Comparison of ENCODE assay signal across 8 mouse cellular contexts in genomic region chrX:141475566-141476327, GRCm38 (mm10). TPM values are rescaled to one million over a fixed set of nuclear protein-coding genes. Genes with fewer than 3 reads are reported as not detected.
DNase-seq lines count a peak whose midpoint lies in the region; ATAC-seq lines count a peak whose summit lies in the region.

No protein-coding gene starts in this region.

- H3K27me3 ChIP-seq in embryonic facial prominence, embryonic 11.5 days (ENCODE audit: control insufficient read depth, insufficient read depth, low read length) = no peaks in the 10 kb centered on the region; the same call in 1 of the 2 replicates
- H3K27me3 ChIP-seq in limb, embryonic 11.5 days (ENCODE audit: control insufficient read depth, insufficient read depth, low read length) = peaks cover 10% of the 10 kb centered on the region
- H3K27me3 ChIP-seq in midbrain, embryonic 14.5 days (ENCODE audit: control insufficient read depth, insufficient read depth, low read length) = peaks cover 4% of the 10 kb centered on the region; the same call in 1 of the 2 replicates

- DNase-seq in ovary, postnatal 36 days (ENCODE audit: low spot score) = peak; percentile 14
- no peak for DNase-seq in ovary, postnatal 14 days (ENCODE audit: low spot score)
- peak; percentile 18 for DNase-seq in embryonic facial prominence, embryonic 11.5 days (ENCODE audit: low spot score)
- peak; percentile 15 for DNase-seq in heart, postnatal 4 days
- no peak for DNase-seq in limb, embryonic 11.5 days (ENCODE audit: low spot score)
- peak; percentile 11 for DNase-seq in midbrain, embryonic 14.5 days
- no peak for DNase-seq in thymus, postnatal 25 days
- no peak for DNase-seq in spleen, postnatal 10 days (ENCODE audit: low spot score in 2 of 2)

- H3K4me3 ChIP-seq in embryonic facial prominence, embryonic 11.5 days (ENCODE audit: low read depth, low read length) = peak overlapping the region; percentile 43
- H3K4me3 ChIP-seq in limb, embryonic 11.5 days (ENCODE audit: low read depth, low read length) = peak overlapping the region; percentile 36
- H3K4me3 ChIP-seq in midbrain, embryonic 14.5 days (replicated peaks; ENCODE audit: low read depth, low read length) = peak overlapping the region; percentile 37

- 19% methylated on average over 14 of the region's 14 CpGs for WGBS in embryonic facial prominence, embryonic 11.5 days
- 21% methylated on average over 14 of the region's 14 CpGs for WGBS in limb, embryonic 11.5 days
- WGBS in midbrain, embryonic 14.5 days = 18% methylated on average over 14 of the region's 14 CpGs

- no peaks in the 10 kb centered on the region for H3K36me3 ChIP-seq in embryonic facial prominence, embryonic 11.5 days (replicated peaks; ENCODE audit: control insufficient read depth, insufficient read depth, low read depth, low read length)
- H3K36me3 ChIP-seq in limb, embryonic 11.5 days (ENCODE audit: control insufficient read depth, insufficient read depth, low read length) = no peaks in the 10 kb centered on the region
- H3K36me3 ChIP-seq in midbrain, embryonic 14.5 days (ENCODE audit: control insufficient read depth, insufficient read depth, low read length) = no peaks in the 10 kb centered on the region

- ATAC-seq in embryonic facial prominence, embryonic 11.5 days (replicated peaks; ENCODE audit: insufficient number of reproducible peaks, low FRiP score, low TSS enrichment, low read depth) = peak; percentile 75; the same call in 1 of the 2 replicates
- ATAC-seq in limb, embryonic 11.5 days (ENCODE audit: insufficient number of reproducible peaks, low FRiP score, low TSS enrichment, low read depth) = peak; percentile 87
- ATAC-seq in midbrain, embryonic 14.5 days (ENCODE audit: low FRiP score, low TSS enrichment) = peak; percentile 43; the same call in 1 of the 2 replicates

- H3K4me2 ChIP-seq in embryonic facial prominence, embryonic 11.5 days (ENCODE audit: low read depth, low read length) = peak overlapping the region; percentile 53
- H3K4me2 ChIP-seq in limb, embryonic 11.5 days (ENCODE audit: low read depth, severe bottlenecking) = peak overlapping the region; percentile 40
- H3K4me2 ChIP-seq in midbrain, embryonic 14.5 days (ENCODE audit: low read length) = peak overlapping the region; percentile 66

- H3K27ac ChIP-seq in embryonic facial prominence, embryonic 11.5 days (replicated peaks; ENCODE audit: low read depth, low read length) = no peak overlapping the region
- H3K27ac ChIP-seq in limb, embryonic 11.5 days (replicated peaks; ENCODE audit: low read depth, low read length) = no peak overlapping the region
- H3K27ac ChIP-seq in midbrain, embryonic 14.5 days (replicated peaks; ENCODE audit: low read depth, low read length) = no peak overlapping the region

- H3K9me3 ChIP-seq in embryonic facial prominence, embryonic 11.5 days (replicated peaks; ENCODE audit: control insufficient read depth, low read length) = no peaks in the 10 kb centered on the region
- H3K9me3 ChIP-seq in limb, embryonic 11.5 days (ENCODE audit: control insufficient read depth, low read length) = no peaks in the 10 kb centered on the region
- no peaks in the 10 kb centered on the region for H3K9me3 ChIP-seq in midbrain, embryonic 14.5 days (ENCODE audit: control insufficient read depth, low read length)

- H3K4me1 ChIP-seq in embryonic facial prominence, embryonic 11.5 days (ENCODE audit: control insufficient read depth, insufficient read depth, low read length) = no peaks in the 10 kb centered on the region
- H3K4me1 ChIP-seq in limb, embryonic 11.5 days (ENCODE audit: control insufficient read depth, insufficient read depth, low read length) = no peaks in the 10 kb centered on the region
- no peaks in the 10 kb centered on the region for H3K4me1 ChIP-seq in midbrain, embryonic 14.5 days (ENCODE audit: control insufficient read depth, insufficient read depth, low read length)

- peak overlapping the region; percentile 59 for H3K9ac ChIP-seq in embryonic facial prominence, embryonic 11.5 days (replicated peaks; ENCODE audit: low read length)
- H3K9ac ChIP-seq in limb, embryonic 11.5 days (ENCODE audit: low read length) = peak overlapping the region; percentile 50
- H3K9ac ChIP-seq in midbrain, embryonic 14.5 days (replicated peaks; ENCODE audit: low read length) = peak overlapping the region; percentile 37

RNA-seq across cellular contexts. Expression of gene Col4a5, which starts 0.6 kb away (rescaled TPM):
- polyA plus RNA-seq in embryonic facial prominence, embryonic 11.5 days (2014; fragmentation: Nextera tagmentation; extraction: Ambion mirVana) = 6.6 and 7.2 TPM in 2 replicates
- 10 to 100 TPM; 62.6 to 63.3 TPM for total RNA-seq in heart, postnatal 4 days (2021)
- 5.7 and 5.8 TPM in 2 replicates for polyA plus RNA-seq in limb, embryonic 11.5 days (2014; fragmentation: Nextera tagmentation; extraction: Ambion mirVana)
- 3.6 and 12.4 TPM in 2 replicates for polyA plus RNA-seq in midbrain, embryonic 14.5 days (2014; fragmentation: Nextera tagmentation; extraction: Ambion mirVana)

RNA-seq across cellular contexts. Expression of gene Col4a6, which starts 1.9 kb away (rescaled TPM):
- 0.81 and 1.1 TPM in 2 replicates for polyA plus RNA-seq in embryonic facial prominence, embryonic 11.5 days (2014; fragmentation: Nextera tagmentation; extraction: Ambion mirVana)
- total RNA-seq in heart, postnatal 4 days (2021) = 1 to 10 TPM; 4.5 to 5.5 TPM
- 0.33 and 0.45 TPM in 2 replicates for polyA plus RNA-seq in limb, embryonic 11.5 days (2014; fragmentation: Nextera tagmentation; extraction: Ambion mirVana)
- 0.84 and 3.0 TPM in 2 replicates for polyA plus RNA-seq in midbrain, embryonic 14.5 days (2014; fragmentation: Nextera tagmentation; extraction: Ambion mirVana)

Comparison
In these comparisons a context has a peak if more than half of its experiments do, and no peak if none do; other contexts are left out.
1. DNase-seq: peak in ovary, postnatal 36 days (single experiment), embryonic facial prominence, embryonic 11.5 days (single experiment), heart, postnatal 4 days (single experiment) and midbrain, embryonic 14.5 days (single experiment); none in ovary, postnatal 14 days (single experiment), limb, embryonic 11.5 days (single experiment), thymus, postnatal 25 days (single experiment) and spleen, postnatal 10 days (0 of 2).
2. Peak in every context shown above with its lines, with median percentiles within 50 percentile points of each other: ATAC-seq, H3K4me2 ChIP-seq, H3K4me3 ChIP-seq and H3K9ac ChIP-seq.